Mouse (Mus musculus) cerebellum, adult 2 months (tissue): ENCODE data around the gene Tlnrd1.

Experiments
- CTCF ChIP-seq: fragments of 200-500 bp; IDR thresholded peaks from 2 replicates; pipeline ENCODE4 v1.5.1; 2011; ENCODE audit warnings: low read depth, mild to moderate bottlenecking, control low read depth, low read length, moderate library complexity, borderline replicate concordance; ENCODE audit not compliant: insufficient read depth
- POLR2A ChIP-seq: fragments of 200-500 bp; IDR thresholded peaks from 2 replicates; pipeline ENCODE4 v1.6.1; 2011; ENCODE audit warnings: low read length, control low read depth, borderline replicate concordance; ENCODE audit not compliant: insufficient read depth

DNA sequence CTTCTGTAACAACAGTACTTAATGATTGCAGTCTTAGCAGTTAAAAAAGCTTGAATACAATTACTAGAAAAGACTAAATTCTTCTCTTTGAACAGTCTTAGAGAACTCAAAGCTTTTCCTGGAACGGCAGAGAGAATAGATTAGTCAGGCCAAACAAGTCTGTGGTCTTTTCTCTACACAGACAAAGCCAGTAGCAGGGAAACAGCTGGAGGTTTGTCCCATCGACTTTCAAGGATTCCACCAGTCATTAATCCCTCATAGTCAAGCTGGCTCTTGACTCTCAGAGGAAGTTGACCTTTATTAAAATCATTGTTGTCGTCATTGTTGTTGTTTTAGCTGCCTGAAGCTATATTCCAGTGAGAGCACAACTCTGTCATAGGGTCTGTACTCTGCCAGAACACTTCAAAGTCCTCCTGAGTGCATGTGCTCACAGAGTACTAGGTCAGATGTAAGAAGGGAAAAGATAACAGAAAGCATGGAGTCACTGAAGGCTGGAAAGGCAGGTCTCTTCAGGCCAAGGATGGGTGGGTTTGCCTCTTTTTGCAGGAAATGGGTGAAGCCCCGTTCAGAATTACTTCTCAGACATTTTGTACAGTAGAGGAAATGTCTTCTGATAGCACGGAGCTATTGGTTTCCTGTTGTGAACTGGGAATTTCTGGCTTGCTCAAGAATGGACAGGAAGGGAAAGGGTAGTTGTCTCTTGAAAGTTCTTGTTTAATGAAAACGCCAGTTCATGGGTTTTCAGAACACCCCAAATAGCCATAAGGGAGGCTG lies 41.4 kb downstream of the Tlnrd1 start:
- TF ChIP-seq POLR2A (no peak), CTCF (no peak)
